Mouse (Mus musculus) Muller cell, postnatal 12 days (primary cell): ENCODE results near the gene Dcp1a.

Experiments used
- DNase-seq: peaks from one replicate; pipeline ENCODE4 v3.0.0-alpha.2; 2015; ENCODE audit errors: inconsistent ontology term

The Dcp1a gene

GRCm38 (mm10) chr14:30479361-30479948 is at the start of gene Dcp1a:
Gene Dcp1a, plus strand, starts transcription at chr14:30479535.
- DNase-seq: peak; percentile 96

- no peak for DNase-seq
Measured at GRCm38 (mm10) chr14:30429606-30430005, 49.7 kb upstream of the Dcp1a start.

GRCm38 (mm10) chr14:30430026-30430425 is 49.3 kb upstream of the Dcp1a start:
- DNase-seq: no peak

GRCm38 (mm10) chr14:30430446-30430845 is 48.9 kb upstream of the Dcp1a start:
- DNase-seq: no peak

GRCm38 (mm10) chr14:30435316-30435715 is 44.0 kb upstream of the Dcp1a start:
- no peak for DNase-seq

GRCm38 (mm10) chr14:30439915-30440314 is 39.4 kb upstream of the Dcp1a start:
- DNase-seq: no peak

GRCm38 (mm10) chr14:30455801-30456595 is 23.3 kb upstream of the Dcp1a start:
- no peak for DNase-seq

GRCm38 (mm10) chr14:30457436-30457835 is 21.9 kb upstream of the Dcp1a start:
- DNase-seq: no peak

- no peak for DNase-seq
Measured at GRCm38 (mm10) chr14:30457897-30458296, 21.4 kb upstream of the Dcp1a start.

- no peak for DNase-seq
Measured at GRCm38 (mm10) chr14:30458820-30459219, 20.5 kb upstream of the Dcp1a start.

GRCm38 (mm10) chr14:30459891-30460523 is 19.3 kb upstream of the Dcp1a start:
- DNase-seq: peak; percentile 66

- no peak for DNase-seq
Measured at GRCm38 (mm10) chr14:30463312-30463711, 16.0 kb upstream of the Dcp1a start.

GRCm38 (mm10) chr14:30473605-30474004 is 5.7 kb upstream of the Dcp1a start:
- DNase-seq: no peak

- DNase-seq: no peak
Measured at GRCm38 (mm10) chr14:30474416-30474815, 4.9 kb upstream of the Dcp1a start.

- DNase-seq: no peak
Measured at GRCm38 (mm10) chr14:30491342-30491741, 12.0 kb downstream of the Dcp1a start, which contains the start of gene Cacna1d. Gene Cacna1d, minus strand, starts transcription at chr14:30491455.

- no peak for DNase-seq
Measured at GRCm38 (mm10) chr14:30493276-30493675, 13.9 kb downstream of the Dcp1a start.

- no peak for DNase-seq
Measured at GRCm38 (mm10) chr14:30494998-30495397, 15.7 kb downstream of the Dcp1a start.

GRCm38 (mm10) chr14:30498202-30498601 is 18.9 kb downstream of the Dcp1a start:
- DNase-seq: no peak

GRCm38 (mm10) chr14:30504990-30505389 is 25.7 kb downstream of the Dcp1a start:
- DNase-seq: no peak

- DNase-seq: no peak
Measured at GRCm38 (mm10) chr14:30510214-30510763, 31.0 kb downstream of the Dcp1a start.

GRCm38 (mm10) chr14:30512896-30513295 is 33.6 kb downstream of the Dcp1a start:
- DNase-seq: no peak

GRCm38 (mm10) chr14:30515931-30516723 is 36.8 kb downstream of the Dcp1a start:
- peak; percentile 45 for DNase-seq
